Mouse (Mus musculus) kidney, adult 2 months (tissue): ENCODE results near the gene Prmt1.

ENCODE experiments used
- CTCF ChIP-seq: fragments of 200-500 bp; conservative IDR thresholded peaks from 2 replicates; pipeline ENCODE4 v1.5.1; 2011; ENCODE audit warnings: low read depth, mild to moderate bottlenecking, control low read depth, low read length, moderate library complexity, mixed read lengths; ENCODE audit not compliant: insufficient read depth, insufficient read length
- POLR2A ChIP-seq: fragments of 200-500 bp; IDR thresholded peaks from one replicate; pipeline ENCODE4 v1.6.1; 2011; ENCODE audit warnings: low read depth, low read length, control low read depth

GRCm38 (mm10) chr7:44953561-44953960 lies 32.8 kb downstream of the Prmt1 start:
- TF ChIP-seq CTCF: no peak
- no peak for TF ChIP-seq POLR2A
